Mouse (Mus musculus) E14TG2a.4 (cell line): ENCODE measurements at regions not wholly inside any gene's neighbourhood (a gene's known extent, or its start where the extent isn't known, plus 50 kb on each side); places are given as distances from the start of the nearest gene placed in this dataset.

Experiments
- H3K27me3 ChIP-seq: 2 replicates; pipeline ENCODE4 v1.6.1; 2014; ENCODE audit warnings: low read length, control low read depth; ENCODE audit not compliant: insufficient read depth
- H3K36me3 ChIP-seq: 2 replicates; pipeline ENCODE4 v1.6.1; 2014; ENCODE audit warnings: low read length, control low read depth; ENCODE audit not compliant: insufficient read depth
- H3K4me1 ChIP-seq: replicated peaks from 2 replicates; pipeline ENCODE4 v1.6.1; 2014; ENCODE audit warnings: low read depth, low read length, control low read depth
- H3K4me3 ChIP-seq: replicated peaks from 2 replicates; pipeline ENCODE4 v1.5.1; 2014; ENCODE audit warnings: mild to moderate bottlenecking, low read length
- H3K9me3 ChIP-seq: 2 replicates; pipeline ENCODE4 v1.6.1; 2014; ENCODE audit warnings: low read length, control low read depth
- CTCF ChIP-seq: conservative IDR thresholded peaks from 2 replicates; pipeline ENCODE4 v1.5.1; 2014; ENCODE audit warnings: low read length
- NANOG ChIP-seq: IDR thresholded peaks from 2 replicates; pipeline ENCODE4 v1.6.1; 2014; ENCODE audit warnings: borderline replicate concordance, low read length, mixed read lengths
- POU5F1 ChIP-seq: IDR thresholded peaks from 2 replicates; pipeline ENCODE4 v1.6.1; 2014; ENCODE audit warnings: low read length, borderline replicate concordance

- no peaks in the 10 kb centered on the region for H3K36me3 ChIP-seq
- H3K27me3 ChIP-seq: no peaks in the 10 kb centered on the region
- H3K4me1 ChIP-seq: no peaks in the 10 kb centered on the region
- H3K9me3 ChIP-seq: peaks cover 1% of the 10 kb centered on the region; the same call in 1 of the 2 replicates
- no peak overlapping the region for H3K4me3 ChIP-seq
- TF ChIP-seq POU5F1 (no peak), CTCF (no peak), NANOG (no peak)
These were observed 452.6 kb upstream of the Agtr1b start for GRCm38 (mm10) chr3:20819586-20819985.

- H3K4me3 ChIP-seq: no peak overlapping the region
- TF ChIP-seq POU5F1: no peak
- TF ChIP-seq NANOG: no peak
- TF ChIP-seq CTCF: no peak
These were observed 449.6 kb upstream of the Agtr1b start for GRCm38 (mm10) chr3:20816613-20817012.

GRCm38 (mm10) chr3:20794256-20794655 is 427.3 kb upstream of the Agtr1b start:
- Histone ChIP-seq H3K27me3 (no peaks in the 10 kb centered on the region), H3K36me3 (no peaks in the 10 kb centered on the region), H3K4me1 (no peaks in the 10 kb centered on the region), H3K9me3 (no peaks in the 10 kb centered on the region), H3K4me3 (no peak overlapping the region)
- TF ChIP-seq NANOG: no peak
- TF ChIP-seq POU5F1: no peak
- TF ChIP-seq CTCF: no peak

More at GRCm38 (mm10) chr3:20816613-20817012, 449.6 kb upstream of the Agtr1b start:
- Histone ChIP-seq H3K27me3 (no peaks in the 10 kb centered on the region), H3K9me3 (peaks cover 4% of the 10 kb centered on the region; the same call in 1 of the 2 replicates), H3K36me3 (no peaks in the 10 kb centered on the region), H3K4me1 (no peaks in the 10 kb centered on the region)

GRCm38 (mm10) chr3:20792503-20792902 is 425.5 kb upstream of the Agtr1b start:
- TF ChIP-seq NANOG: no peak
- TF ChIP-seq POU5F1: no peak
- no peak for TF ChIP-seq CTCF
- no peaks in the 10 kb centered on the region for H3K4me1 ChIP-seq
- H3K27me3 ChIP-seq: no peaks in the 10 kb centered on the region
- no peaks in the 10 kb centered on the region for H3K36me3 ChIP-seq
- H3K9me3 ChIP-seq: no peaks in the 10 kb centered on the region
- no peak overlapping the region for H3K4me3 ChIP-seq

- Histone ChIP-seq H3K9me3 (no peaks in the 10 kb centered on the region), H3K36me3 (no peaks in the 10 kb centered on the region), H3K27me3 (no peaks in the 10 kb centered on the region), H3K4me1 (no peaks in the 10 kb centered on the region), H3K4me3 (no peak overlapping the region)
- TF ChIP-seq CTCF: no peak
These were observed 410.9 kb upstream of the Agtr1b start for GRCm38 (mm10) chr3:20777883-20778282.

GRCm38 (mm10) chr3:20776964-20777304 is 410.0 kb upstream of the Agtr1b start:
- Histone ChIP-seq H3K4me3 (no peak overlapping the region), H3K9me3 (no peaks in the 10 kb centered on the region), H3K36me3 (no peaks in the 10 kb centered on the region), H3K27me3 (no peaks in the 10 kb centered on the region), H3K4me1 (no peaks in the 10 kb centered on the region)
- TF ChIP-seq NANOG: no peak
- no peak for TF ChIP-seq CTCF
- no peak for TF ChIP-seq POU5F1

- Histone ChIP-seq H3K4me1 (no peaks in the 10 kb centered on the region), H3K9me3 (no peaks in the 10 kb centered on the region), H3K27me3 (no peaks in the 10 kb centered on the region), H3K4me3 (no peak overlapping the region), H3K36me3 (no peaks in the 10 kb centered on the region)
- TF ChIP-seq NANOG (no peak), POU5F1 (no peak), CTCF (no peak)
These were observed 409.4 kb upstream of the Agtr1b start for GRCm38 (mm10) chr3:20776128-20776963.

GRCm38 (mm10) chr3:20734302-20734701 is 367.3 kb upstream of the Agtr1b start:
- Histone ChIP-seq H3K9me3 (no peaks in the 10 kb centered on the region), H3K4me1 (peaks cover 18% of the 10 kb centered on the region), H3K27me3 (no peaks in the 10 kb centered on the region), H3K4me3 (no peak overlapping the region), H3K36me3 (no peaks in the 10 kb centered on the region)
- TF ChIP-seq CTCF: no peak
- no peak for TF ChIP-seq POU5F1
- no peak for TF ChIP-seq NANOG

GRCm38 (mm10) chr3:20732005-20732404 is 365.0 kb upstream of the Agtr1b start:
- Histone ChIP-seq H3K36me3 (no peaks in the 10 kb centered on the region), H3K9me3 (no peaks in the 10 kb centered on the region)

More at GRCm38 (mm10) chr3:20732005-20732404, 365.0 kb upstream of the Agtr1b start:
- Histone ChIP-seq H3K4me3 (no peak overlapping the region), H3K4me1 (peaks cover 20% of the 10 kb centered on the region), H3K27me3 (no peaks in the 10 kb centered on the region)
- TF ChIP-seq NANOG (no peak), CTCF (no peak), POU5F1 (no peak)
